Mouse (Mus musculus): ENCODE data around the gene Limch1. TPM values are rescaled to one million over a fixed set of nuclear protein-coding genes. Genes with fewer than 3 reads are reported as not detected.
A peak's percentile ranks its signal among the peaks of the same experiment; 100 is the strongest.

Limch1 gene
- polyA plus RNA-seq, 1 experiment from 2014 or later, result 25.1 TPM

DNA sequence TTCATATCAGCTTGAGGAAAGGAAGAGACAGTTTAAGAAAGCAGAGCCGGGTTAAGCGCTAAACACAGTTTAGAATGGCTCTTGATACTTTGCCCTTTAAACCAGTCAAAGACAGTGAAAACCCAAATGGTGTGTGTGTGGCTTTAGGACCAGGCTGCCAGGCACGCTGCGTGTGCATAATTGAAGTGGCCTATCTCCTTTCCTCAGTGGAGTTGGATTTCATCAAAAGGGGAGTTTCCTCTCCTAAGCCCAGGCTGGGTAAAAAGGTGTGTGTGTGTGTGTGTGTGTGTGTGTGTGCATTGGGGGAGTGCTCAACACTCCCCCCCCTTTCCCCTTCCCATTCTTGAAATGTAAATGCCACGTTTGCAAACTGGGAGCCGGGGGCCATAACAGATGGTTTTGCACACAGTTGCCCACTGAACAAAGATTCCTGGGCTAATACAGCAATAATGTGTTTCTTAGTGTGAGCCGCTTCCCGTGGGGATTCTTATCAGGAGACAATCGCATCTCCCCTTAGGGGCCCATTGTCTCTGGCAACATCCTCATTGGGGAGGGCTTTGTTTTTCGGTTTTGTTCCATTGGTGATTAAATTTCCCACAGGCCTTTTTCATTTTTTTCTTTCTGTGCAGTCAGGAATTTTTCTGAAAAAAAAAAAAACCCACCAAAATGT, 2.3 kb downstream of the Limch1 start:
- Histone ChIP-seq H3K4me1 (peaks cover 32% of the 10 kb centered on the region), H3K4me2 (peak overlapping the region; percentile 91), H3K4me3 (peak overlapping the region; percentile 76), H3K9ac (0 out of 2 replicates have a peak overlapping the region, but pooled peaks have one; percentile 21), H3K27me3 (replicated peaks) (peaks cover 91% of the 10 kb centered on the region), H3K27ac (replicated peaks) (peak overlapping the region; percentile 70; the same call in 1 of the 2 replicates), H3K9me3 (no peaks in the 10 kb centered on the region), H3K36me3 (no peaks in the 10 kb centered on the region)
- no peak for ATAC-seq (ENCODE audit: extremely low read depth, insufficient number of reproducible peaks, low FRiP score, low TSS enrichment)
- WGBS, result 16% methylated on average over 10 of the region's 10 CpGs

GRCm38 (mm10) chr5:66748448-66749115, 3.0 kb downstream of the Limch1 start:
- H3K4me2 ChIP-seq, result peak overlapping the region; percentile 91
- peak overlapping the region; percentile 70 for H3K27ac ChIP-seq (replicated peaks)
- H3K4me1 ChIP-seq, result peaks cover 39% of the 10 kb centered on the region
- WGBS, result 43% methylated on average over 5 of the region's 5 CpGs
- peak overlapping the region; percentile 76; the same call in 1 of the 2 replicates for H3K4me3 ChIP-seq
- H3K9me3 ChIP-seq, result no peaks in the 10 kb centered on the region
- ATAC-seq (ENCODE audit: extremely low read depth, insufficient number of reproducible peaks, low FRiP score, low TSS enrichment), result no peak
- no peak overlapping the region for H3K9ac ChIP-seq
- H3K27me3 ChIP-seq (replicated peaks), result peaks cover 86% of the 10 kb centered on the region
- H3K36me3 ChIP-seq, result no peaks in the 10 kb centered on the region

DNA sequence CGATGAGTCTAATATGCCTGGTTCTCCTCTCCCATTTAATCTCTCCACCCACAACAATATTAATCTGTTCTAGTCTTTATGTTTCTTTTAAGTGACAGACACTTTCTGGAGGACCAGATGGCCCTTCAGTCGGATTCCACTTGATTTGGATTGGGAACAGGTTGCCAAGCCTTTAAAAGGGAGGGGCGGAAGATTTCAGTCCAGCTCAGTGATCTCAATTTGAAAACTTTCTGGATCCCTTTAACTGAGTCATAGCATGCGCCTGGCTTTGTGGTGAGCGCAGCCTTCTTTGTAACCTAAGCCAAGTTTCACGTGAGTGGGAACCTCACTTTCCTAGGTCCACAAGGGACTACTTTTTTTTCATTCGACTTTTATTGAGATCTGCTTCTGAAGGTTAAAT, 5.0 kb downstream of the Limch1 start:
- Histone ChIP-seq H3K27me3 (replicated peaks) (peaks cover 76% of the 10 kb centered on the region), H3K9me3 (no peaks in the 10 kb centered on the region), H3K4me3 (no peak overlapping the region), H3K9ac (no peak overlapping the region), H3K4me1 (peaks cover 36% of the 10 kb centered on the region), H3K36me3 (no peaks in the 10 kb centered on the region), H3K27ac (replicated peaks) (no peak overlapping the region), H3K4me2 (no peak overlapping the region)
- no peak for ATAC-seq (ENCODE audit: extremely low read depth, insufficient number of reproducible peaks, low FRiP score, low TSS enrichment)
- WGBS, result 62% methylated on average over 7 of the region's 7 CpGs

GRCm38 (mm10) chr5:66751332-66751980, 5.8 kb downstream of the Limch1 start:
- H3K4me2 ChIP-seq, result no peak overlapping the region
- H3K4me1 ChIP-seq, result peaks cover 34% of the 10 kb centered on the region
- peaks cover 77% of the 10 kb centered on the region for H3K27me3 ChIP-seq (replicated peaks)
- H3K36me3 ChIP-seq, result no peaks in the 10 kb centered on the region
- 35% methylated on average over 3 of the region's 3 CpGs for WGBS
- ATAC-seq (ENCODE audit: extremely low read depth, insufficient number of reproducible peaks, low FRiP score, low TSS enrichment), result no peak
- no peak overlapping the region for H3K9ac ChIP-seq
- no peak overlapping the region for H3K27ac ChIP-seq (replicated peaks)
- no peak overlapping the region for H3K4me3 ChIP-seq
- no peaks in the 10 kb centered on the region for H3K9me3 ChIP-seq

DNA sequence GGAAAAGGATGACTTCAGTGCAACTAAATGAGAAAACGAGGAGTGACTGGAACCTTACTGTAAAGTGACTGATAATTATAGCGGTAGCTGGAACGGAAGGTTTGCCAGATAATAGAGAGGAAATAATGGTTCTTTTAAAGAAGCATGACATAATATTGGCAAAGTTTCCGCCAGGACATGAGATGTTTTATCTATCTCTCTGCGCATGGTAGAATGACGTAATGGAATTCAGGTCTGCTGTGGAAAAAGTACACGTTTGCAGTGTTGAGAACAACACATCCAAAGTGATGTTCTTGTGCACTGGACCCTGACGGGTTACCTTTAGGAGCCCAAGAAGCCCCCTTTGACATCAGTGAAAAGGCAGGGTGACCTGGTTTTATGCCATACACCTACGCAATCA, 8.0 kb downstream of the Limch1 start:
- Histone ChIP-seq H3K4me1 (peaks cover 29% of the 10 kb centered on the region), H3K4me2 (no peak overlapping the region; the same call in 1 of the 2 replicates), H3K36me3 (no peaks in the 10 kb centered on the region), H3K27ac (replicated peaks) (peak overlapping the region; percentile 65), H3K9ac (no peak overlapping the region), H3K9me3 (no peaks in the 10 kb centered on the region), H3K27me3 (replicated peaks) (peaks cover 76% of the 10 kb centered on the region), H3K4me3 (no peak overlapping the region)
- no peak for ATAC-seq (ENCODE audit: extremely low read depth, insufficient number of reproducible peaks, low FRiP score, low TSS enrichment)
- WGBS, result 56% methylated on average over 9 of the region's 9 CpGs

- Histone ChIP-seq H3K4me1 (peaks cover 19% of the 10 kb centered on the region), H3K27me3 (replicated peaks) (peaks cover 46% of the 10 kb centered on the region), H3K4me2 (no peak overlapping the region), H3K36me3 (no peaks in the 10 kb centered on the region), H3K27ac (replicated peaks) (no peak overlapping the region), H3K4me3 (no peak overlapping the region), H3K9ac (no peak overlapping the region), H3K9me3 (no peaks in the 10 kb centered on the region)
- ATAC-seq (ENCODE audit: extremely low read depth, insufficient number of reproducible peaks, low FRiP score, low TSS enrichment), result no peak
- WGBS, result 59% methylated on average over 10 of the region's 10 CpGs
These were observed 11.4 kb downstream of the Limch1 start for GRCm38 (mm10) chr5:66756821-66757705.

DNA sequence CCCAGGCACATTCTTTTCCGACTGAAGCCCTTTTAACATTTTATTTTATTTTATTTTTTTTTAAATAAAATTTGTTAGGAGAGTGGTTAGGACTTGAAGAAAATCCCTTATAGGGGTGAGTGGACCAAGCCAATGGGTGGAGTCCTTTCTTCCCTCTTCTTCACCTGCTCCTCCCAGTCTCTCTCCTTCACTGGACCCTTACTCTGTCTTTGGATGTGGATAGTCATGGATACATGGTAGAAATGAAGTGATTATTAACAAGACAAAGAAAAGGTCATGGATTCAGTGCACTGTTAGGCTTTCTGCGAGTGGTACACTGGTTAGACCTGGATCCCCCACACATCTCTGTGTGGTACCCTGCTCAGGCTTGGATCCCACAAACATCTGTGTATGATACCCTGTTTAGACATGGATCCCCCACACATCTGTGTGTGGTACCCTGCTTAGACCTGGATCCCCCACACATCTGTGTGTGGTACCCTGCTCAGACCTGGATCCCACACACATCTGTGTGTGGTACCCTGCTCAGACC, 12.1 kb downstream of the Limch1 start:
- Histone ChIP-seq H3K27ac (replicated peaks) (no peak overlapping the region), H3K27me3 (replicated peaks) (peaks cover 45% of the 10 kb centered on the region), H3K4me3 (no peak overlapping the region), H3K4me1 (peaks cover 13% of the 10 kb centered on the region), H3K4me2 (no peak overlapping the region), H3K36me3 (no peaks in the 10 kb centered on the region), H3K9ac (no peak overlapping the region), H3K9me3 (no peaks in the 10 kb centered on the region)
- 70% methylated on average over 2 of the region's 2 CpGs for WGBS
- no peak for ATAC-seq (ENCODE audit: extremely low read depth, insufficient number of reproducible peaks, low FRiP score, low TSS enrichment)

DNA sequence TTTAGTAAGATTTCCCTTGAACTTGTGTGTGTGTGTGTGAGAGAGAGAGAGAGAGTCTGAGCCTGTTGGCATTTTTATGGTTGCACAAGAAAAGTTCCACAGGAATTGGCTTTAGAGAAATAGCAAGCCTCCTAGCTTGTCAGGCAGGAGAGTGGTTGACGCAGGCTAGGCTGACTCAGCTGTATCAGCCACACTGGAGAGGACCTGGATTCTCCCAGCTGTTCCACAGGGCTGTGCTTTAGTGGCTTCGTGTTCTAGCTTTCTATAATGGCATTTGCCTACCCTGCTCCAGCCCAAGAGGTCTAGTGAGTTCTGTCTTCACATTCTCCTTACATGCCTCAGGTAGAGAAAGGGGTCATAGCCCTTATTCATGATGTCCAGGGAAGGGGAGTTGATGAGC, 13.7 kb downstream of the Limch1 start:
- Histone ChIP-seq H3K4me2 (no peak overlapping the region), H3K9me3 (no peaks in the 10 kb centered on the region), H3K27ac (replicated peaks) (no peak overlapping the region), H3K27me3 (replicated peaks) (peaks cover 44% of the 10 kb centered on the region), H3K36me3 (no peaks in the 10 kb centered on the region), H3K9ac (no peak overlapping the region), H3K4me1 (0 out of 2 replicates have a peak, but pooled peaks cover 5% of the 10 kb centered on the region), H3K4me3 (no peak overlapping the region)
- no peak for ATAC-seq (ENCODE audit: extremely low read depth, insufficient number of reproducible peaks, low FRiP score, low TSS enrichment)
- WGBS, result 62% methylated on average over 2 of the region's 2 CpGs

GRCm38 (mm10) chr5:66760747-66761146, 15.1 kb downstream of the Limch1 start:
- H3K27me3 ChIP-seq (replicated peaks), result peaks cover 34% of the 10 kb centered on the region
- no peaks in the 10 kb centered on the region for H3K36me3 ChIP-seq
- H3K9me3 ChIP-seq, result no peaks in the 10 kb centered on the region
- H3K9ac ChIP-seq, result no peak overlapping the region
- H3K4me3 ChIP-seq, result no peak overlapping the region
- ATAC-seq (ENCODE audit: extremely low read depth, insufficient number of reproducible peaks, low FRiP score, low TSS enrichment), result no peak
- H3K27ac ChIP-seq (replicated peaks), result no peak overlapping the region
- H3K4me2 ChIP-seq, result 0 out of 2 replicates have a peak overlapping the region, but pooled peaks have one; percentile 2
- H3K4me1 ChIP-seq, result 0 out of 2 replicates have a peak, but pooled peaks cover 5% of the 10 kb centered on the region
- 59% methylated on average over 10 of the region's 10 CpGs for WGBS

DNA sequence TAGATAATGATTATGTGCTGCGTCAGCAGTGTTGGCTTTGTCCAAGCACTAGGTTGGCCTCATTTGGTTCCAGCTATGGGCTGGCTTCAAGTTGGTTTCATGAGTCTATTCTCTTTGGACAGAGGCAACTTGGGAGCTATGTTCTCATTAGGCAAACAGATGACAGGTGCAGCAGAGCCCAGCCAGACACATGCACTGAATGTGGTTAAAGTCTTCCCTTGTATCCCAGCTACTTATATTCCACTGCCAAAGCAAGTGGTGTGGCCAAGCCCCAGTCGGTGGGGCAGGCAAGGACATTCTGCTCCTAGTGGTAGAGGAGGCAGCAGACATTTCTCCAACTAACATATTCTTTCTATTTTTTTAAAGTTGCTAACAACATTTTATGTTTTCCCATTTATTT, 16.4 kb downstream of the Limch1 start:
- no peak for ATAC-seq (ENCODE audit: extremely low read depth, insufficient number of reproducible peaks, low FRiP score, low TSS enrichment)
- H3K36me3 ChIP-seq, result no peaks in the 10 kb centered on the region
- H3K4me2 ChIP-seq, result no peak overlapping the region
- H3K27me3 ChIP-seq (replicated peaks), result peaks cover 21% of the 10 kb centered on the region
- no peak overlapping the region for H3K27ac ChIP-seq (replicated peaks)
- WGBS, result 76% methylated on average over 2 of the region's 2 CpGs
- H3K4me3 ChIP-seq, result no peak overlapping the region
- H3K9ac ChIP-seq, result no peak overlapping the region
- no peaks in the 10 kb centered on the region for H3K4me1 ChIP-seq
- no peaks in the 10 kb centered on the region for H3K9me3 ChIP-seq

Measured in heart, embryonic 13.5 days (tissue).